Mouse (Mus musculus) kidney, adult 9 months (tissue): Measurements from ENCODE around the gene Gm156.
"Not testable (repeated sequence)": the region's sequence is repeated elsewhere in the genome, so short reads cannot be mapped to it uniquely, and the experiment has no call there.

Source experiments
- DNase-seq: peaks from one replicate; pipeline ENCODE4 v3.0.0; 2022

Gm156 gene

GRCm38 (mm10) chr6:129784170-129784569 is at the start of gene Gm156:
Gene Gm156, minus strand, starts transcription at chr6:129784270.
- not testable (repeated sequence) for DNase-seq

GRCm38 (mm10) chr6:129825559-129825958 is 41.5 kb upstream of the Gm156 start:
- no peak for DNase-seq

- no peak for DNase-seq
These were observed 39.9 kb upstream of the Gm156 start for GRCm38 (mm10) chr6:129824004-129824403.

GRCm38 (mm10) chr6:129817731-129818130 is 33.7 kb upstream of the Gm156 start:
- no peak for DNase-seq

GRCm38 (mm10) chr6:129747654-129748032 is 36.4 kb downstream of the Gm156 start:
- no peak for DNase-seq

GRCm38 (mm10) chr6:129747016-129747653 is 36.9 kb downstream of the Gm156 start:
- peak; percentile 3 for DNase-seq

GRCm38 (mm10) chr6:129746151-129746550 is 37.9 kb downstream of the Gm156 start:
- DNase-seq = no peak

GRCm38 (mm10) chr6:129740069-129740721 is 43.9 kb downstream of the Gm156 start, which contains the start of gene Klri2:
Gene Klri2, minus strand, starts transcription at chr6:129740484.
- no peak for DNase-seq

GRCm38 (mm10) chr6:129736414-129736813 is 47.7 kb downstream of the Gm156 start:
- DNase-seq = no peak

- no peak for DNase-seq
These were observed 56.8 kb downstream of the Gm156 start for GRCm38 (mm10) chr6:129727237-129727636.

- no peak for DNase-seq
These were observed 62.7 kb downstream of the Gm156 start for GRCm38 (mm10) chr6:129721390-129721789.

GRCm38 (mm10) chr6:129720487-129720886 is 63.6 kb downstream of the Gm156 start:
- no peak for DNase-seq

- no peak for DNase-seq
These were observed 67.0 kb downstream of the Gm156 start, which contains the start of gene Klri1 for GRCm38 (mm10) chr6:129717032-129717431. Gene Klri1, minus strand, starts transcription at chr6:129717132.
